Mouse (Mus musculus) B cell, adult 62 days (primary cell): ENCODE results near the gene Tmem56. TPM values are rescaled to one million over a fixed set of nuclear protein-coding genes. Genes with fewer than 3 reads are reported as not detected.

Experiments used
- total RNA-seq: library from RNA; stranded (reverse); gene quantifications from 4 replicates; pipeline ENCODE4 v1.2.4, GENCODE M21; 2023

Gene Tmem56
- total RNA-seq = not detected in 4 replicates

DNA sequence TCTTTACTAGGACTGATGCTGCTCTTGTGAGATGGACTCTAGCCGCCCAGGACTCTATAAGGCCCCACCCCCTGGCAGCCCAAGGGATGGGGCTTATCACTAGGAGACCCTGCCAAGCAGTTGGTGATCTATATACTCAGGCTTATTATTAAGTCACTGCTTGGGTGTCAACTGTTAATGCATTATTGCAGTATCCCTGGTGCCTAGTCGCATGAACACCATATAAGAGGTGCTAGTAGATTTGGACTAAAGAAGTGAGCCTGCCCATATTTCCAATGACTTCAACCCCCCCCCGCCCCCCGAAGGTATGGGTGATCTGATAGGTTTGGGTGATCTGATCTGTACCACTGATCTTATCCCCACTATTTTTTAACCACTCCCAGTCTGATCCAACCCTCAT is at the start of gene Tmem56:
TSS of gene Tmem56 (minus strand) at position 101 of the 400 bp plus-strand sequence.

DNA sequence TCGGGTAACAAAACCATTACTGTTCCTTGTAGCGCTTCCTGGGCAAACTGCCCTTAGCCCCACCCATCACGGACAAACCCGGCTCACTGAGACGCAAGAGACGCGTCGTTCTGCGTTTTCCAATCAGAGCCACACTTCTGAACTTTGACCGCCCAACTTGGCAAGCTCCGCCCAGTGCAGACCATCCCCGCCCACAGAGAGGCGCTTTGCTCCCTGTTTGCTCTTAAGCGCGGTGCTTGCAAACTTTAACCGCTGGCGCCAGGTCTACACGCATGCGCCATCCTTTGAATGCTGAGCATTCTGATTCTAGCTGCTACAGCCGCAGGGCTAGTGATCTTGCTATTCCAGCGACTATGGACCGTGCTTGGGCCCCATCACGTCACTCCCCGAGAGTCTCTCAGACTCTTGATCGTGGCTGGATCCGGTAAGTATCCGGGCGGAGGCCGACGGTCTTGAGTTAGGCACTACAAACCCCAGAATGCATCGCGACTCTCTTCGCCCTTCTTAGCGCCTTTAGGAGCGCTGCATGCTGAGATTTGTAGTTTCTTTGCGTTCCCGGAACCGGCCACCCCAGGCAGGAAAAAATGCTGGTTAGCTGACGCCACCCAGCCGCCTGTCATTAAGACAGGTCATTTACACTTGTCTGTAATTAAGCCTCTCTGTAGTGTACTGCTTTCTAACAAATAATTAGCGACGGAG is 8.8 kb upstream of the Tmem56 start, which contains the start of gene Alg14:
TSS of gene Alg14 (plus strand) at position 214 of the 699 bp plus-strand sequence.

DNA sequence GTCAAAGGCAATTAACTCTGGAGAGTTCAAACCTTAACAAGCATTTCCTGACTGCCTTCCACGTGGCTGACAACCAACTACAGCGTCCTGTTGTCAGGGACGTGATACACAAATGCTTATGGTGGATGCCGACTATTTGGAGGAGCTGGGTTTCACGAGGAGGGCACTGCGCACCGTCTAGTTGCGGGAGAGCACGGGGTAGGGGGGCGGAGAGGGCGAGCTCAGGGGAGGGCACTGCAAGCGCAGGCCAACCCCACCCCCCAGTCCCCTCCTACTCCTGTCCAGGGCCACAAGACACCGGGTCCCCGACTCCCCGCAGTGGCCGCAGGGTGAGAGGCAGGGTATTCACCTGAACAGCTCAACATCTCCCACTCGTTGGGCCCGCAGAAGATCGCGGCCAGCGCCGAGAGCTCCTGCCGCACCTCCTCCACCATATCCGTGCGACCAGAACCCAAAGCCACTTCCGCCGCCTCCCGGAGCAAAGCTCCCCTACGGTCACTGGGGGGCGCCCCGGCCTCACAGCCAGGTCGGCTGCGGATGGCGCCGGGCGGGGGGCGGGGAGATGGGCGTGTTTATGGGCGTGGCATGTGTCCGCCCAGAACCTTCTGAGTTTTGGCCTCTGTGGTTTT is 111.5 kb downstream of the Tmem56 start, which contains the start of gene Rwdd3:
TSS of gene Rwdd3 (minus strand) at position 453 of the 629 bp plus-strand sequence.

Other genes starting within 250 kb of the Tmem56 start
- 10.4 to 17.3 TPM (median 13.7 TPM) in 4 replicates for gene Rwdd3, start 111.4 kb downstream of the Tmem56 start, total RNA-seq
- gene Alg14, start 8.7 kb upstream of the Tmem56 start, total RNA-seq = 10.1 to 16.4 TPM (median 12.9 TPM) in 4 replicates
- 123 to 139 TPM (median 134 TPM) in 4 replicates for gene Cnn3, start 143.4 kb upstream of the Tmem56 start, total RNA-seq
- gene Slc44a3, start 249.3 kb upstream of the Tmem56 start, total RNA-seq = not detected in 4 replicates